Mouse (Mus musculus) erythroblast, embryonic 14.5 days (primary cell): ENCODE measurements around the gene Gm5458. TPM values are rescaled to one million over a fixed set of nuclear protein-coding genes. Genes with fewer than 3 reads are reported as not detected.
"Not testable (repeated sequence)": the region's sequence is repeated elsewhere in the genome, so short reads cannot be mapped to it uniquely, and the experiment has no call there.

ENCODE experiments used
- H3K27me3 ChIP-seq: 2 replicates; pipeline ENCODE4 v1.6.1; 2012; ENCODE audit warnings: inconsistent platforms; ENCODE audit not compliant: control insufficient read depth
- H3K36me3 ChIP-seq: 2 replicates; pipeline ENCODE4 v1.6.1; 2012; ENCODE audit warnings: mild to moderate bottlenecking, inconsistent platforms; ENCODE audit not compliant: control insufficient read depth
- H3K4me1 ChIP-seq: 2 replicates; pipeline ENCODE4 v1.6.1; 2012; ENCODE audit warnings: inconsistent platforms; ENCODE audit not compliant: control insufficient read depth
- H3K4me3 ChIP-seq: replicated peaks from 2 replicates; pipeline ENCODE3; 2012; ENCODE audit warnings: moderate library complexity, mild to moderate bottlenecking, inconsistent platforms
- H3K9me3 ChIP-seq: 2 replicates; pipeline ENCODE4 v1.6.1; 2012; ENCODE audit warnings: low read length, inconsistent platforms, mixed read lengths; ENCODE audit not compliant: control insufficient read depth
- GATA1 ChIP-seq: IDR thresholded peaks from 2 replicates; pipeline ENCODE4 v1.6.1; 2012; ENCODE audit warnings: low read length, inconsistent platforms, mixed read lengths
- TAL1 ChIP-seq: IDR thresholded peaks from 3 replicates; pipeline ENCODE4 v1.6.1; 2012; ENCODE audit warnings: low read length, inconsistent platforms, mixed read lengths
- polyA plus RNA-seq: library from polyadenylated mRNA; stranded (reverse); fragments of >175 nt; gene quantifications from 2 replicates; pipeline ENCODE4 v1.2.3, GENCODE M21; 2012

Gene Gm5458
- not detected in 2 replicates for polyA plus RNA-seq

DNA sequence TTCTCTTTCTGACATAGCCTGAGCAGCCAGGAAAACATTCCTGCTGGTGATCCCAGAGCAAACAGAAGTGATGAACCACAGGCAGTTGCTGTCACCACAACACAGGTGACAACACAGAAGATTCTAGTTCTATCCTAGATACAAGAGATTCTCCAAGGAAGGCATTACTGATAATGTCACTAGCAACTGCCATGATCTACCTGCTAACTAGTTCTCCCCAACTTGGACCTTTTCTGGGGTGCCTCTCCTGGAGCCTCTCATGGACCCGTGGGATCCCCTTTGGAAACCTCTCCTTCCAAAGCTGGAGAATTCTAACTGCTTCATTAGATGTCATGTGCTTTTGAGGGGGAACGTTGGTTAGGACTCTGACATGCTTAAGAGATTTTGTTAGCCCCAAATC, at the start of gene Gm5458:
TSS of gene Gm5458 (minus strand) at position 101 of the 400 bp plus-strand sequence.
- not testable (repeated sequence) for H3K27me3 ChIP-seq, H3K9me3 ChIP-seq, H3K36me3 ChIP-seq

DNA sequence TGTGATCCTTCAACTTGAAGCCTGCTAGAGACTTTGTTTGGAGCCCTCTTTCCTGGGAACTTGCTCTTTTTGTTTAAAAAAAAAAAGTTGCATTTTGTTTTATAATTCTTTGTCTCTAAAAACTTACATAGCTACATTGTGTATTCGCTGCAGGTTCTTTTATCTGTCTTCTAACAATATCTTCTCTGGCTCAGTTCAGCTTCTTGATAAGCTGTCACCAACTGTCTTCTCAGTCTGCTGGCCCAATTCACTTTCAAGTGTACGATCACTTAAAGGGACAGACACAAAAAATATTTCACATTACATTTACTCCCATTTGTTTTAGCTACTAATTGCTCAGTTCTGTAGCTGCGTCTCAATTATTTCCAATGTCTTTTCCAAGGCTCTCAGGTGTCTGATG, 43.9 kb upstream of the Gm5458 start:
- H3K4me3 ChIP-seq, result no peak overlapping the region
- TF ChIP-seq GATA1 (no peak), TAL1 (no peak)
- H3K9me3 ChIP-seq, result no peaks in the 10 kb centered on the region
- no peaks in the 10 kb centered on the region for H3K4me1 ChIP-seq
- no peaks in the 10 kb centered on the region for H3K36me3 ChIP-seq
- H3K27me3 ChIP-seq, result no peaks in the 10 kb centered on the region

More for the DNA sequence above, at the start of gene Gm5458:
- H3K4me1 ChIP-seq, H3K4me3 ChIP-seq: not testable (repeated sequence)

GRCm38 (mm10) chr14:19584804-19585667, 17.3 kb downstream of the Gm5458 start, which contains the start of gene Gm2237:
Gm2237 (minus strand) TSS chr14:19585135.
- not testable (repeated sequence) for H3K4me3 ChIP-seq

DNA sequence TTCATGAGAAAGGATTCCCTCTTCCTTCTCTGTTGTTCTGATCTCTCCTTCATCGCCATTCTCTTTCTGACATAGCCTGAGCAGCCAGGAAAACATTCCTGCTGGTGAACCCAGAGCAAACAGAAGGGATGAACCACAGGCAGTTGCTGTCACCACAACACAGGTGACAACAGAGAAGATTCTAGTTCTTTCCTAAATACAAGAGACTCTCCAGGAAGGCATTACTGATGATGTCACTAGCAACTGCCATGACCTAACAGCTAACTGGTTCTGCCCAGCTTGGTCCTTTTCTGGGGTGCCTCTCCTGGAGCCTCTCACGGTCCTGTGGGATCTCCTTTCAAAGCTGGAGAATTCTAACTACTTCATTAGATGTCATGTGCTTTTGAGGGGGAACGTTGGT, 52.5 kb downstream of the Gm5458 start, which contains the start of gene Gm2244:
TSS of gene Gm2244 (minus strand) at position 101 of the 400 bp plus-strand sequence.
- H3K36me3 ChIP-seq, H3K9me3 ChIP-seq, H3K4me3 ChIP-seq, H3K27me3 ChIP-seq, H3K4me1 ChIP-seq: not testable (repeated sequence)

More at GRCm38 (mm10) chr14:19584804-19585667, 17.3 kb downstream of the Gm5458 start, which contains the start of gene Gm2237:
- H3K4me1 ChIP-seq, H3K36me3 ChIP-seq, H3K27me3 ChIP-seq, H3K9me3 ChIP-seq: not testable (repeated sequence)

Other genes starting within 250 kb of the Gm5458 start
- gene Gm21738, start 183.7 kb downstream of the Gm5458 start, polyA plus RNA-seq, result 3.8 and 6.0 TPM in 2 replicates
- 0.06 TPM in 1 of 2 replicates, not detected in the other for gene Gm2244, start 52.6 kb downstream of the Gm5458 start, polyA plus RNA-seq
- gene Gm2237, start 17.4 kb downstream of the Gm5458 start, polyA plus RNA-seq, result not detected in 2 replicates
- gene Nid2, start 148.7 kb upstream of the Gm5458 start, polyA plus RNA-seq, result 0.05 and 0.07 TPM in 2 replicates
- gene Rtraf, start 221.2 kb upstream of the Gm5458 start, polyA plus RNA-seq, result 13.4 and 15.5 TPM in 2 replicates